Mouse (Mus musculus): ENCODE results near the gene Cog8.
"Not testable (repeated sequence)": the region's sequence is repeated elsewhere in the genome, so short reads cannot be mapped to it uniquely, and the experiment has no call there.

Cog8 gene

DNA sequence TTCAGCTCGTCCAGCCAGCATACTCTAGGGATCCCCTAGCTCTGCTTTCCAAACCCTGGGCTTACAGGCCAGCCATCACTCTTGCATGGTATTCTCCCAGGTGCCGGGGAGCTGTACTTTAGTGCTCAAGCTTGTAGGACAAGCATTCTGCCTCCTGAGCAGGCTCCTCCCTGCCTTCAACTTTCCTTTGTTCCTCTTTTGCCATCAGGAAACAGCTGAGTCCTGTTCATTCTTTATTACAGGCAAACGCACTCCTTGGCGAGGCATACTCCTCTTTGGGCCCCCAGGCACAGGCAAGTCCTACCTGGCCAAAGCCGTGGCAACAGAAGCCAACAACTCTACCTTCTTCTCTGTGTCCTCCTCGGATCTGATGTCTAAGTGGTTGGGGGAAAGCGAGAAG, 15.9 kb downstream of the Cog8 start:
- DNase-seq (ENCODE audit: low read depth), result no peak

DNA sequence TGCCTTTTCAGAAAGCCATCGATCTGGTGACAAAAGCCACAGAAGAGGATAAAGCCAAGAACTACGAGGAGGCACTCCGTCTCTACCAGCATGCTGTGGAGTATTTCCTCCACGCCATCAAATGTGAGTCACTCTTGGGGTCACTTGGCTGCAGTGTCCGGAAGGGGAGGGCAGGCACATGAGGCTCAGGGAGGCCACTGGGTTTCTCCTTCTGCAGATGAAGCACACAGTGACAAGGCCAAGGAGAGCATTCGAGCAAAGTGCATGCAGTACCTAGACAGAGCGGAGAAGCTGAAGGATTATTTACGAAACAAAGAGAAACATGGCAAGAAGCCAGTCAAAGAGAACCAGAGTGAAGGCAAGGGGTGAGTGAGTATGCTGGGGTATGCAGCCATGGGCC, 19.9 kb downstream of the Cog8 start:
- DNase-seq (ENCODE audit: low read depth), result no peak

DNA sequence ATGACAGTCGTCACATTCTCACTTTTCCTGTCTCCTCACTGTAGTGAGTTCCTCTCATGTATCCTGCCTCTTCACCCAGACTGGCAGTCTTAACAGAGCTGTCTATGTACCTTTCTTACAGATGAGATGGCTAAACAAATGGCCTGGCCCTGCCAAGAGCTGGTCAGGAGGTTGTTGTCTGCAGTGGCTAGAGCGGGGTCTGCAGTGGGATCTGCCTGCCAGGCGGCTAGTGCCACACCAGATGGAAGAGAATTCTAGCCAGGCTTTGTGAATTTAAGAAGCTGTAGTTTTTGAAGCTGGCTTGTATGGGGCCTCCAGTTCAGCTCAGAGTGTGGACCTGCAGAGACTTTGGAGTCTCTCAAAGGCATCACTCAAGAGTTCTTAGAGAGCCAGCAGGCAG, 20.8 kb downstream of the Cog8 start:
- DNase-seq (ENCODE audit: low read depth), result no peak

DNA sequence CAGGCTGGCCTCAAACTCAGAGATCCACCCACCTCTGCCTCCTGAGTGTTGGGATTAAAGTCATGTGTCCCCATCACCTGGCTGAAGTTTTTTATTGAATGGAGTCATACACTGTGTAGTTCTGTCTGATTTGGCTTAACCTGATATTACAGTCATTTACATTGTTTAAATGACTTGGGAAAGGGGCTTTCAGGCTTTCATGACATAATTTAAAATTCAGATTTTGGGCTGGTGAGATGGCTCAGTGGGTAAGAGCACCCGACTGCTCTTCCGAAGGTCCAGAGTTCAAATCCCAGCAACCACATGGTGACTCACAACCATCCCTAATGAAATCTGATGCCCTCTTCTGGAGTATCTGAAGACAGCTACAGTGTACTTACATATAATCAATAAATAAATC, 22.9 kb downstream of the Cog8 start:
- DNase-seq (ENCODE audit: low read depth), result not testable (repeated sequence)

DNA sequence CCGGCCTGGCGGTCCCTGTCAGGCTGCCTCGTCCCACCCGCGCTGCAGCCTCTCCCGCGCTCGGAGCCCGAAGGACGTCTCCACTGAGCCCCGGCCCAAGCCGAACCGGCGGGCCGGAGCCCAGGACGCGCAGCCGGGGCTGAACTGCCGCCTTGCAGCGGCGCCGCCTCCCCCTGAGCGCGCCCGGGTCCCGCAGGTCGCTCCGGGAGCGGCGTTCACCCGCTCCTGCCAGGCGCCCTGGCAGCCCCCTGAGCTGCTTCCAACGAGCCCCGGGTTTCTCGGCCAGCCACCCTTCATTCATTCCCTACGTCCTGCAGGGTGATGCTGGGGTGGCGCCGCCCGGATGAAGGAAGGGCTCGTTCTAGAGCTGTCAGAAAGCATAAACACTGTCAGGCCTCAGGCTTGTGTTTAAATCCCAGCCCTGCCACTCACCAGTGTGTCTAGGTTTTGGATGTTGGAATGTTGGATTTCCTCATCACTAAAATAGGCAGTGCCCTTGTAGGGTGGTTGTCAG, 24.9 kb downstream of the Cog8 start:
- DNase-seq (ENCODE audit: low read depth), result no peak

DNA sequence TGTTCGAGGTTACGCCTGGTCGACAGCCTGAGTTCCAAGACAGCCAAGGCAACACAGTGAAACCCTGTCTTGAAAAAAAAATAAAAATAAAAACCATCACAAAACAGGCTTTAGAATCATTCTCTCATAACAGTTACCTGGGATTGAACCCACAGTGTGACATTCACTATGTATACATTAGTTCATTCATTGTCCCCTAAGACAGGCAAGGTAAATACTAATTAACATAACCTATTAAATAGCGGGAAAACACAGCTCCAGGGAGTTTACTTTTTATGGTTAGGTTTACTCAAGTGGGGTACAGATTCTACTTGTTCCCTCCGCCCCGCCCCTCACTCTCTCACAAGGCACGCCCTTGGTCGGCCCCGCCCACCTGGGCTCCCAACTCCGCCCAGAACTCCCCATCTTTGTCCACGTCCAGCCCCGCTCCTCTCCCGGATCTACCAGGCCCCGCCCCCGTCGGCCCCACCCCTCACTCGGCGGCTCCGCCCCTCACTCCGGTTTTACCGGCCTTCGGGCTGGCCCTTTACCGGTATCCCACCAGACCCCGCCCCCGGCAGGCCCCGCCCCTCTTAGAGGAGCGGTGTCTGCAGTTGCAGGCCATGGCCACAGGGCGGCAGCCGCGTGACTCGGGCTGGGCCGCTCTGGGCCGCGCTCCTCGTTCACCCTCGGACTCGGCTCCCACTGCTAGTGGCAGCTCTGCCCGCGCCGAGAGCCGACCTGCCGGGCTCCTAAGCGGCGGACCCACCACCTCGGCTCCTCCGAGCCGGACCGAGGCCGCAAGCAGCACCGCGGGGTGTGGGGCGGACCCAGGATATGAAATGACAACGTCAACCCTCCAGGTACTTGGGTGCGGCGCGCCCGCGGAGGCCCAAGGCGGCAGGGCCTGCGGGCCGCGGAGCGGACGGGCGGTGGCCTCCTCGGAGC, 25.6 kb downstream of the Cog8 start, which contains the start of gene Vps4a:
Gene Vps4a, plus strand, starts transcription at position 573 of the 927 bp plus-strand sequence.
- DNase-seq (ENCODE audit: low read depth), result peak; percentile 67

DNA sequence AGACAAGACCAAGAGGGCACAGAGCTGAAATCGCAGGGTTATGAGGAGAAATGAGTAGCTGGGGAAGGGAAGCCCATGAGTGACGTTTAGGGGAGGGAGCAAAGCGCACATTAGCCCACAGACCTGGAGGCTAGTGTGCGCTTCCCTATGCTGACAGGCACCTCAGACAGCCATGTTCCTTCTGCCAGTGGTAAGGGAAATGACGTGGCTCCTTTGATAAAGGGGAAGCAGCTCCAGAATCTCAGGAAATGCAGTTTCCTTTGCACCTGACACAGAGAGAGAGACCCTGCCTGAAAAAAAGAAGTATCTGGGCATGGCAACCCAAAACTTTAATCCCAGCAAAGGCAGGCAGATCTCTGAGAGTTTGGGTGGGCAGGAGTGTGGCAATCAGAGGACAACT, 26.4 kb downstream of the Cog8 start:
- no peak for DNase-seq (ENCODE audit: low read depth)

DNA sequence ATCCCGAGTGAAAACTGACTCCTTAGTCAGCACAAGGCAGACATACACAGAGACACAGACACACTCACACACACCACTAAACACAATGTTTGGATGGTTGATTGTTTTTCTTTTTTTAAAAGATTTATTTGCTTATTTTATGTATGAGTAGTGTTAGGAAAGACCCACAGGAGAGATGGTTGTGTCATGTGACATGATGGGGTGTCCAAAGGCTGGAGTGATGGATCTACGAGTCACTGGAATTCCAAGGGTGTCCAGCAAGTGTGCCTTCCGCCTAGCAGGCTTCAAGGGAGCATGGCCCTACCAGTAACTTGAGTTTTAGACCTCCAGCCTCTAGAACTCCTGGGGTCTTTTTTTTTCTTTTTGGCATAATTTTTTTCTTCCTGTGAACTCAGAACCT, 27.2 kb downstream of the Cog8 start:
- no peak for DNase-seq (ENCODE audit: low read depth)

DNA sequence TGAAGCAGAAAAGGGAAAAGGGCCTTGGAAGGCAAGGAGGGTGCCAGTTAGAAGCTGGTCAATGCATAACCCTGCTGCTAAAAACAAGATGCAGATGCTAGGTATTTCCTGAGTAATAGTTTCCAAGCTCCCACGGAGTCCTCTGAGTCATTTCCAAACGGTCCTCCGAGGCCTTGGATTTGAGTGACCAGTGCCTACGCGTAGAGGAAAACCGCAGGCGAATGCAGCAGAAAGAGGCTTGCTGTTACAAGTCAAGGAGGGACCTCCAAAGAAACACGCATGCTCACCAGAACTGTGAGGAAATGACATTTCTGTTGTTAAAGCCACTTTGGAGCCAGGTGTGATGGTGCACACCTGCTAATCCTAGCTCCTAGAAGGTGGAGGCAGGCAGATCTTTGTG, 33.0 kb downstream of the Cog8 start:
- no peak for DNase-seq (ENCODE audit: low read depth)

DNA sequence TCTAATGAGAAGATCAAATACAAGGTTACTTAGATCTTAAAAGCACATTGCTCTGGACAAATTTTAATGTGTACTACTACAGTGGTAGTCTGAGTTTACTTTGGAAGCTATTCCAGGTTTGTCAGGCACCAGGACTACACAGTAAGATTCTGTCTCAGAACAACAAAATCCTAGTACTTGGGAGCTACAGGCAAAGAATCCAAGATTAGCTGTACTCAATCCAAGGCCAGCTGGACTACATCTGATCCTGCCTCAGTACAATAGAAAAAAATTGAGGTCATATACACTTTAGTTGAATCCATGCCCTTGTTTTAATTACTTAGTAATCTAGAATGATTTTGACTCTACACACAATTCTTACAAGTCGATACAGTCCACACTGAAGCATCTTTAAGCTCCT, 41.6 kb downstream of the Cog8 start:
- no peak for DNase-seq (ENCODE audit: low read depth)

DNA sequence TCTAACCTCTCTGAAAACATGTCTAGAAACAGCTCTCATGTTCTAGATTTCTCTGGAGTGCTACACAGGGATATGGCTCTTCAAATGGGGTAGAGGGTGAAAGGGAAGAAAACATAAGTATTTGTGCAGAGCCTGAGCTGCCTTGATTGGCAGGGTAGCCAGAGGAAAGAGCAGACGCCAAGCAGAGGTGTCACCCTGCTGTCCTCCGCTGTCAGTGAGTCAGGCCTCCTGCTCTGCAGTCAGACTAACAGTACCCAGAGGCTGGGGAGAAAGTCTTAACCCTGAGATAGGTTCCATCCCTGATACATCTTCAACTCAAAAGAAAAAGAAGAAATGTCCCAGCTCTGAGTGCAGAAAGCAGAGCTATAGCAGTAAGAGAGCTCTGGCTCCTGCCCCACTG, 43.8 kb downstream of the Cog8 start:
- DNase-seq (ENCODE audit: low read depth), result no peak

DNA sequence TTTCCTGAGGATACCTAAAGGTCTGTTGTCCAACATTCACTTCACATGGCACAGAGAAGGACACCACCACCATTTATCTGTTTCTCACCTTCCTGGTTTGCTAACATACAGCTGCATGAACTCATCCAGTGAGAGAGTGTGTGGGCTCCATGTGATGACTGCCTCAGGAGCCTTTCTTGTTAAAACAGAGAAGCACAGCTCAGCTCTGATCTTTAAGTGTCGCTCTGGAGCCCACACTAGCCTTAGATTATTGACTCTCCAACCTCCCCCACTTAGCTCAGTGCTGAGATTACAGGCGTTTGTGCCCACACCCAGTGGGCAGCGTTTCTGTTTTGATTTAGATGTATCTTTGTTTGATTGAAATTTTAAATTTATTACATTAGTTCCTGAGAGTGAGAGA, 48.7 kb downstream of the Cog8 start:
- DNase-seq (ENCODE audit: low read depth), result no peak

DNA sequence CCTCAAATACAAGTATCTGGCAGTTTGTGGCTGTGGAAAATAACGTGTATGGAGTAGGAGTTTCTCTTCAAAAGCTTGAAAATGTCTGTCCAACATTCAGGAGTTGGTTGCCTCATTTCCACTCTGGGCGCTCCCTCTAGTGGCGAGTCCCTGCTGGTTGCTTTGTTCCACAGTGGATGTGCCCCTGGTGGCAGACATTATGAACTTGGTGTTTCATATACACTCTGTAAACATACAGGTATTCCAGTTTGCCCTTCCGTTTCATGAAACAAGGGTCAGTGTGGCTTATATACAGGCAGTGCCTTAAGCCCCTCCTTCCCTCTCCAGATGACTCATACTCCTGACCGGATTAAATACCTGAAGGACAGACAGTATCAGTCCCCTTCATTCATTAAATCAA, 54.0 kb downstream of the Cog8 start:
- no peak for DNase-seq (ENCODE audit: low read depth)

DNA sequence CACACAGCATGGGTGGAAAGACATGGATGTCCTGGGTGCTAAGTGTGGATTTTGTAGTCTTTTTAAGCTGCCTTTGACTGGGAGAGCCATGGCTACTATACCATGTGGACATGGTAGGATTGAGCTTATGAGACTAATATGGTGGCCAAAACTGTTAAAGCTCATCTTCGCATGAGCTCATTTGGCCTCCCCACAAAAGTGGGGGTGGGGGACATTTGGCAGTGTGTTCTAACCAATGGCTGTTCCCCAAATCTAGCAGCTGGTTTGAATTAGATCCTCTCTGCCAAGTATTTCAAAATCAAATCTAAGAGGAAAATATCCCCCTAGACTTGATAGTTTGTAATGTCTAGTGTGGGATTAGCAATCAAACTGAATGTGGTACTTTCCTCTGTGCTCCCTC, 57.4 kb downstream of the Cog8 start:
- peak; percentile 73 for DNase-seq (ENCODE audit: low read depth)

DNA sequence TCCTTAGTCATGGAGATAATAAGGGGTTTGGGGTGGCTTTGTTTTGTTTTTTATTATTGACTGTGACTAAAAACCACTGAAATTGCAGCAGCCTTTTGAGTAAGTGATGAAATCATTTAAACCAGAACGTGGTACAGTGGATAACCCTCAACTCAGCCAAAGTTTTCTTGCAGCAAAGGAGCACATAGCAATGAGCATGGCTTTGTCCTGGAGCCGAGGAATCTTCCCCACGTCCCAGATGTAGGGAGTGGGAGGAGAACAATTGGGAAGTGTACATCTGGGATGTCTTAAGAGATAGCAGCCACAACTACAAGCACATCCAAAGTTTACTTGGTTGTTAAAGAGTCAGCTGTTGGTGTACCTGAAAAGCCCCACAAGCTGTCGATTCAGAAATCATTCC, 59.1 kb downstream of the Cog8 start:
- DNase-seq (ENCODE audit: low read depth), result no peak

DNA sequence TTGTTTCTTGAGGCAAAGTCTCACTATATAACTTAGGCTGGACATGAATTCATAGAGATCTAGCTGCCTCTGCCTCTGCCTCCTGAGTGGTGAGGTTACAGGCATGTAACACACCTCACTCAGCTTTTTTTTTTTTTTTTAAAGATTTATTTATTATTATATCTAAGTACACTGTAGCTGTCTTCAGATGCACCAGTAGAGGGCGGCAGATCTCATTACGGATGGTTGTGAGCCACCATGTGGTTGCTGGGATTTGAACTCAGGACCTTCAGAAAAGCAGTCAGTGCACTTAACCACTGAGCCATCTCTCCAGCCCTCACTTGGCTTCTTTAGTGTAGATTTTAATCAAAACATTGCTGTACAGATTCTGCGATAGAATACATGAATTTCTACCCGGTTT, 60.1 kb downstream of the Cog8 start:
- DNase-seq (ENCODE audit: low read depth), result not testable (repeated sequence)
